Mouse (Mus musculus): ENCODE results near the gene Cab39. TPM values are rescaled to one million over a fixed set of nuclear protein-coding genes. Genes with fewer than 3 reads are reported as not detected.

Gene Cab39
- polyA plus RNA-seq, 1 experiment from 2014 or later, result 34.6 TPM

- no peak for ATAC-seq (replicated peaks; ENCODE audit: low FRiP score, low read depth)
Measured at GRCm38 (mm10) chr1:85898761-85899387, 105.6 kb downstream of the Cab39 start.

GRCm38 (mm10) chr1:85899388-85899761, 106.1 kb downstream of the Cab39 start:
- no peak for DNase-seq (ENCODE audit: low spot score)
- no peak overlapping the region for H3K4me3 ChIP-seq (replicated peaks; ENCODE audit: low read depth, low read length)
- no peak overlapping the region for H3K27ac ChIP-seq
- 0 out of 2 replicates have a peak, but pooled peaks cover 3% of the 10 kb centered on the region for H3K36me3 ChIP-seq (ENCODE audit: insufficient read depth, low read length)
- H3K9ac ChIP-seq (ENCODE audit: low read depth, low read length), result no peak overlapping the region
- H3K4me2 ChIP-seq (ENCODE audit: low read length), result no peak overlapping the region
- no peak for ATAC-seq (replicated peaks; ENCODE audit: low FRiP score, low read depth)
- TF ChIP-seq CTCF (IDR thresholded peaks at IDR 0.05; ENCODE audit: low read depth), result peak; percentile 39; the same call in 1 of the 2 replicates
- no peaks in the 10 kb centered on the region for H3K9me3 ChIP-seq (replicated peaks; ENCODE audit: low read length)
- H3K27me3 ChIP-seq (ENCODE audit: insufficient read depth, low read length), result no peaks in the 10 kb centered on the region
- peaks cover 56% of the 10 kb centered on the region for H3K4me1 ChIP-seq (replicated peaks; ENCODE audit: insufficient read depth, low read length)

More at GRCm38 (mm10) chr1:85898761-85899387, 105.6 kb downstream of the Cab39 start:
- H3K9me3 ChIP-seq (replicated peaks; ENCODE audit: low read length), result no peaks in the 10 kb centered on the region
- peaks cover 56% of the 10 kb centered on the region for H3K4me1 ChIP-seq (replicated peaks; ENCODE audit: insufficient read depth, low read length)
- 47% methylated on average over 12 of the region's 12 CpGs for WGBS
- H3K4me2 ChIP-seq (ENCODE audit: low read length), result no peak overlapping the region
- H3K36me3 ChIP-seq (ENCODE audit: insufficient read depth, low read length), result 0 out of 2 replicates have a peak, but pooled peaks cover 3% of the 10 kb centered on the region
- H3K27ac ChIP-seq, result no peak overlapping the region
- no peak overlapping the region for H3K9ac ChIP-seq (ENCODE audit: low read depth, low read length)
- no peak for DNase-seq (ENCODE audit: low spot score)
- TF ChIP-seq CTCF (IDR thresholded peaks at IDR 0.05; ENCODE audit: low read depth), result no peak
- H3K27me3 ChIP-seq (ENCODE audit: insufficient read depth, low read length), result no peaks in the 10 kb centered on the region
- no peak overlapping the region for H3K4me3 ChIP-seq (replicated peaks; ENCODE audit: low read depth, low read length)

DNA sequence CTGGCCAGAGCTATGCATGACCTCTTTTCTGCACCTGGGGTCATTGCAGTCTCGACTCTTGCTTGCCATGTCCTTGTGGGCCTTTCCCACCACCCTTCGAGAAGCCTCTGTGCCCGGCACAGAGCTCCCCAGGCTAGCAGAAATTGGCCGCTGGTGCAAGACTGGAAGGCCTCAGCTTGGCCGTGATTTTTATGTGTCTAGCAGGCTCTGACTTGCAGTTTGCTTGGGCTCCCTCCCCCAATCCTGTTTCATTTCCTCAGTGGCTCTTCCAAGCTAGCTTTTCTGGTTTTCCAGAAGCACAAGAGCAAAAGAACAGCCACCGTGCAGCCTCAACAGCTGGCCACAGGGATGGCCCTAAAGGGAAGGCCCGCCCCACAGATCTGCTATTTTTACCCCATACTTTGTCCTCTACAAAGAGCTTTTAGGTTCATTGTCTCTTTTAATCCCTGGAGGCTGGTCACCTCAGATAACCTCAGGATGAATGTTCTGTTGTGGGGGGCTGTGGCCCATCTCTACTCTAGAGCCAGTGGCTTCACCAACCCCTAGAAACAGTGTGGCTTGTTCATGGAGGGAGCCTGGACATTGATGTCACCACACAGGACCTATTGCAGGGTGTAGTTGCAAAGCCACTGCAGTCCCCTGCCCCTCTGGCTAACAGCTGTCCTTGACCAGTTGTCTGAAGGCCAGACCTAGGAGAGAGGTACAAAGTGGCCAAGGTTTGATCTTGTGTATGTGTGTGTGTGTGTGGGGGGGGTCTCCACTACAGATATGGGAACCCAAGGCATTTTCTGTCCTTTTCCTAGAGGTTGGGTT, 107.5 kb downstream of the Cab39 start:
- no peak for DNase-seq (ENCODE audit: low spot score)
- ATAC-seq (replicated peaks; ENCODE audit: low FRiP score, low read depth), result no peak
- peaks cover 54% of the 10 kb centered on the region for H3K4me1 ChIP-seq (replicated peaks; ENCODE audit: insufficient read depth, low read length)
- no peak overlapping the region for H3K9ac ChIP-seq (ENCODE audit: low read depth, low read length)
- no peak overlapping the region for H3K4me3 ChIP-seq (replicated peaks; ENCODE audit: low read depth, low read length)
- H3K27me3 ChIP-seq (ENCODE audit: insufficient read depth, low read length), result no peaks in the 10 kb centered on the region
- TF ChIP-seq CTCF (IDR thresholded peaks at IDR 0.05; ENCODE audit: low read depth), result no peak
- peak overlapping the region; percentile 22; the same call in 1 of the 2 replicates for H3K27ac ChIP-seq
- no peak overlapping the region for H3K4me2 ChIP-seq (ENCODE audit: low read length)
- H3K36me3 ChIP-seq (ENCODE audit: insufficient read depth, low read length), result peaks cover 16% of the 10 kb centered on the region
- H3K9me3 ChIP-seq (replicated peaks; ENCODE audit: low read length), result no peaks in the 10 kb centered on the region
- 36% methylated on average over 7 of the region's 7 CpGs for WGBS

Small RNA genes within 50 kb of the gene (microRNA-seq; reads per million reads assigned to microRNA genes)
- gene Gm25472 (not detected), gene Mir8096 (not detected)

Other genes starting within 250 kb of the Cab39 start
- not detected in 2 replicates for gene G530012D18Rik, start 217.8 kb upstream of the Cab39 start, polyA plus RNA-seq (2015; fragmentation: Nextera tagmentation; extraction: Ambion mirVana)
- gene Sp110, start 194.6 kb upstream of the Cab39 start, polyA plus RNA-seq (2015; fragmentation: Nextera tagmentation; extraction: Ambion mirVana), result 1.9 and 2.1 TPM in 2 replicates
- 2.1 and 2.3 TPM in 2 replicates for gene Sp140, start 193.1 kb upstream of the Cab39 start, polyA plus RNA-seq (2015; fragmentation: Nextera tagmentation; extraction: Ambion mirVana)
- gene Sp100, start 143.5 kb upstream of the Cab39 start, polyA plus RNA-seq (2015; fragmentation: Nextera tagmentation; extraction: Ambion mirVana), result 17.4 and 19.2 TPM in 2 replicates
- 0.98 and 1.7 TPM in 2 replicates for gene A630001G21Rik, start 14.8 kb upstream of the Cab39 start, polyA plus RNA-seq (2015; fragmentation: Nextera tagmentation; extraction: Ambion mirVana)
- gene Itm2c, start 100.8 kb downstream of the Cab39 start, polyA plus RNA-seq (2015; fragmentation: Nextera tagmentation; extraction: Ambion mirVana), result 256 TPM in 2 replicates
- 1.3 and 2.0 TPM in 2 replicates for gene 4933407L21Rik, start 135.0 kb downstream of the Cab39 start, polyA plus RNA-seq (2015; fragmentation: Nextera tagmentation; extraction: Ambion mirVana)
- gene Gpr55, start 167.6 kb downstream of the Cab39 start, polyA plus RNA-seq (2015; fragmentation: Nextera tagmentation; extraction: Ambion mirVana), result 0.03 TPM in 1 of 2 replicates, not detected in the other
- 0.21 TPM in 1 of 2 replicates, not detected in the other for gene Spata3, start 223.4 kb downstream of the Cab39 start, polyA plus RNA-seq (2015; fragmentation: Nextera tagmentation; extraction: Ambion mirVana)